Mouse (Mus musculus): ENCODE measurements around the gene Ccdc33.

GRCm38 (mm10) chr9:58125085-58125484 is 6.5 kb upstream of the Ccdc33 start:
- TF ChIP-seq POLR2A (IDR thresholded peaks at IDR 0.05; ENCODE audit: borderline replicate concordance, extremely low read depth, low read depth, low read length) = no peak
- TF ChIP-seq CTCF (IDR thresholded peaks at IDR 0.05; ENCODE audit: insufficient read depth, low read length) = no peak
